Mouse (Mus musculus): ENCODE measurements around the gene Galnt18. TPM values are rescaled to one million over a fixed set of nuclear protein-coding genes. Genes with fewer than 3 reads are reported as not detected.

Galnt18 gene
- polyA plus RNA-seq, 1 experiment from 2014 or later, result 20.9 TPM

DNA sequence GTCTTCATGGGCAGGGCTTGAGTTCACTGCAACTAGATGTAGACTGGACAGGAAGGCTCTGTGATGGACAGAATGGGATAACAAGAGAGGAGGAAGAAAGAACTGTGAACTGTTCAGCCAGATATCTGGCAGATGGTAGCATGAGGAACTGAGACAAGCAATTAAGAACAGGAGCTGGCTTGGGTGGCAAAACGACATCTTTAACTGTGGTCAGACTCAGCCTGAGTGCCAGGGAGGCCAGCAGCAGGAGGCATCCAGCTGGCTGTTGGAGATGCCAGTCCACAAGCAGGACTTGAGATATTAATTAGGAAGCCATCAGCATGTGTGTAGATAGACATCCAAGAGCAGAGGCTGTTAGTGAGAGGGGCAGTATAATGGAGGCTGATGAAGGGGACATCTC lies 262.9 kb downstream of the Galnt18 start:
- WGBS, result 68% methylated on average over 1 of the region's 1 CpGs

DNA sequence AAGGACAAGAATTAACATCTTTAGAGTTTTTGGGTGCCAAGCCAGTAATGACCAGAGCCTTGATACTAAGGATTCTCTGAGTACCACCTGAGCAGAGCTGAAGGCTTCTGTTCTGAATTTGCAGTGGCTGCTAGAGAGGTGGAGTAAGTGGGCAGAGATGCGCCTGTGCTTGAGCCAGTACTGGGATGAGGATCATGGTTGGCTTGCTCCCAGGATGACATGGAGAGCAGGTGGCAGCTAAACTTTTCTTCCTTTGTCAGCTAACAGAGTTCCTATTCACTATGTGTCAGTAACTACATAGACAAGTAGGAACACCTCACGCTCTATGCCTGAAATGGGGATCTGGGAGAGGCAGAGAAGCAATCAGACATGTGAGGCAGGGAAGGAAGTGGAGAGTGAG lies 264.3 kb downstream of the Galnt18 start:
- WGBS, result 73% methylated on average over 2 of the region's 2 CpGs
- H3K4me3 ChIP-seq (ENCODE audit: low read length), result no peak overlapping the region
- no peak overlapping the region for H3K27ac ChIP-seq (ENCODE audit: low read depth, low read length)
- no peaks in the 10 kb centered on the region for H3K36me3 ChIP-seq (ENCODE audit: control insufficient read depth, insufficient read depth, low read length)
- no peaks in the 10 kb centered on the region for H3K9me3 ChIP-seq (ENCODE audit: control insufficient read depth, low read length)
- no peaks in the 10 kb centered on the region for H3K4me1 ChIP-seq (ENCODE audit: control insufficient read depth, insufficient read depth, low read depth, low read length)
- no peak overlapping the region for H3K9ac ChIP-seq (ENCODE audit: low read depth, low read length)
- H3K27me3 ChIP-seq (replicated peaks; ENCODE audit: control insufficient read depth, insufficient read depth, low read length), result no peaks in the 10 kb centered on the region
- H3K4me2 ChIP-seq (ENCODE audit: low read length), result no peak overlapping the region
- no peak for ATAC-seq

More for the DNA sequence above, 262.9 kb downstream of the Galnt18 start:
- no peak overlapping the region for H3K4me2 ChIP-seq (ENCODE audit: low read length)
- no peaks in the 10 kb centered on the region for H3K27me3 ChIP-seq (replicated peaks; ENCODE audit: control insufficient read depth, insufficient read depth, low read length)
- no peaks in the 10 kb centered on the region for H3K36me3 ChIP-seq (ENCODE audit: control insufficient read depth, insufficient read depth, low read length)
- H3K9ac ChIP-seq (ENCODE audit: low read depth, low read length), result no peak overlapping the region
- H3K27ac ChIP-seq (ENCODE audit: low read depth, low read length), result no peak overlapping the region
- H3K4me1 ChIP-seq (ENCODE audit: control insufficient read depth, insufficient read depth, low read depth, low read length), result no peaks in the 10 kb centered on the region
- ATAC-seq, result no peak
- H3K4me3 ChIP-seq (ENCODE audit: low read length), result no peak overlapping the region
- no peaks in the 10 kb centered on the region for H3K9me3 ChIP-seq (ENCODE audit: control insufficient read depth, low read length)

DNA sequence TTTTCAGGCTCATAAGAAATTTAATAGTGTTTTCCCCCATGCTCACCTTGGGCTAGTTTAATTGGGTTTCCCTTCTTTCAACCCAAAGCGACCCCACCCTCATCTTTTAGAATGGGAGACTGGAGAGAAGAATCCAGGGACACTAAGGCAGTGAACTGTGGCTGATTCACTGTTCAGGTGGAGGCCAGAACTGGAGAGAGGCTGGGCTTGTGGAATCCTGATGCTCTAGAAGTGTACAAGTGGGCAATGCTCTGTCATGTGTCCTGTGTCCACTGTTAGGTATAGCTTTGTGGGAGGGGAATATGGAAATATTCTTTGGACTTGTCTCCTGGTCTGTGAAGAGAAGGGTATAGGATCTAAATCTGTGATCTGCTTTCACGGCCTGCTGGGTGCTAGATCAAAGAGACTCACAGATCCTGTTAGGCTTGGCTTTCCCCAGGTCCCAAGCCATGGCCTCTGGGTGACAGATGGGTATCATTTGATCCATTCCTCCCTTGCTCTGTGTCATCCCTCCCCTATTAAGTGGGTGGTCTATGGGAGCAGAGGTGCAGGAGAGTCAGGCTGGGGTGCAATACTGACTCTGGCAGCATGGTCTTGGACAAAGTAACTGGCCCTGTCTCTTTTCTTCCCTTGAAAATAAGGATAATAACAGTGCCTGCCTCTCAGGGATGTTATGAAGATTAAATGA lies 270.5 kb downstream of the Galnt18 start:
- no peak; the same call in 1 of the 2 replicates for ATAC-seq
- no peak overlapping the region for H3K27ac ChIP-seq (ENCODE audit: low read depth, low read length)
- 83% methylated on average over 2 of the region's 2 CpGs for WGBS
- H3K4me2 ChIP-seq (ENCODE audit: low read length), result no peak overlapping the region
- no peaks in the 10 kb centered on the region for H3K9me3 ChIP-seq (ENCODE audit: control insufficient read depth, low read length)
- H3K4me3 ChIP-seq (ENCODE audit: low read length), result no peak overlapping the region
- H3K4me1 ChIP-seq (ENCODE audit: control insufficient read depth, insufficient read depth, low read depth, low read length), result no peaks in the 10 kb centered on the region
- no peaks in the 10 kb centered on the region for H3K27me3 ChIP-seq (replicated peaks; ENCODE audit: control insufficient read depth, insufficient read depth, low read length)
- no peak overlapping the region for H3K9ac ChIP-seq (ENCODE audit: low read depth, low read length)
- no peaks in the 10 kb centered on the region for H3K36me3 ChIP-seq (ENCODE audit: control insufficient read depth, insufficient read depth, low read length)

DNA sequence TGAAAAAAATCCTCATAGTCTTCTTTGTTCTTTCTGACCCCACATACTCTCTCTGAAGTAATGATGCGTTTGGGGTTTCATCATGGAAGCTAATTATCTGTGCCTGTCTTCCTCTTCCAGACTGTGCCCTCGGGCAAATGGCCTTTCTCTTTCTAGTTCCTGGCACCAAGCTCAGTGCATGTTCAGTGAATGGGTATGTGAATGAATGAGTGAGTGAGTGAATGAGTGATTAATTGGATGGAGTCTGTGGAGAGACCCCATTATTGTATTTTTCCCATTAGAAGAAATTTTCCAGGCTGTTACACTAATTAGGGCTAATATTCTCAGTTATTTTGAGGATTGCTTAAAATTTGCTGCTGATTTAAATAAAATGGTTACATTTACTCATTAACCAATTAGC lies 279.2 kb downstream of the Galnt18 start:
- no peak overlapping the region for H3K4me3 ChIP-seq (ENCODE audit: low read length)
- no peak overlapping the region for H3K27ac ChIP-seq (ENCODE audit: low read depth, low read length)
- H3K9me3 ChIP-seq (ENCODE audit: control insufficient read depth, low read length), result no peaks in the 10 kb centered on the region
- no peak overlapping the region for H3K4me2 ChIP-seq (ENCODE audit: low read length)
- ATAC-seq, result no peak
- H3K4me1 ChIP-seq (ENCODE audit: control insufficient read depth, insufficient read depth, low read depth, low read length), result no peaks in the 10 kb centered on the region
- 61% methylated on average over 2 of the region's 2 CpGs for WGBS
- no peak overlapping the region for H3K9ac ChIP-seq (ENCODE audit: low read depth, low read length)
- no peaks in the 10 kb centered on the region for H3K36me3 ChIP-seq (ENCODE audit: control insufficient read depth, insufficient read depth, low read length)
- no peaks in the 10 kb centered on the region for H3K27me3 ChIP-seq (replicated peaks; ENCODE audit: control insufficient read depth, insufficient read depth, low read length)

DNA sequence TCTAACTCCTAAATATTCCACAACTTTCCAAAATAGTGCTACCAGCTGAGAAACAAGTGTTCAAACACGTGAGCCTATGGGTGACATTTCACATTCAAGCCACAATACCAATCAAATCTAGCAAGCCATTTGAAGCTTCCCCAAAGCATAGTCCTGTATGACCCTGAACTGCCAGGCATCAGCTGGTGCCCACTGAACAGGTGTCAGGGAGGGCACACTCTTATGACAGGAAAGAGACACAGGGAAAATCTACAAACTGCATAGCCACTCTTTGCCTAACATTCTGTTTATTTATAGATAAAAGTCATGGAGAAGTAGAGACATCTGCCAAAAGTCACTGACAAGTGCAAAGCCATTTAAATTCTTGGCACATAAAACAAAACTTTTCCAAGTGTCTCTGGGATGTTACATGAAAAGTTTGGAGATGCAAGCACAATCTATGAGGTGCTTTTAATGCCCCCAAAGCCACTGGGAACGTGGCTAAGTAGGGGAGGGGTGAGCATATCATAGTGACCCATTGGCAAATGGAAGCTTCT lies 280.5 kb downstream of the Galnt18 start:
- no peak overlapping the region for H3K9ac ChIP-seq (ENCODE audit: low read depth, low read length)
- no peaks in the 10 kb centered on the region for H3K36me3 ChIP-seq (ENCODE audit: control insufficient read depth, insufficient read depth, low read length)
- 74% methylated on average over 2 of the region's 2 CpGs for WGBS
- H3K27me3 ChIP-seq (replicated peaks; ENCODE audit: control insufficient read depth, insufficient read depth, low read length), result no peaks in the 10 kb centered on the region
- no peak overlapping the region for H3K4me3 ChIP-seq (ENCODE audit: low read length)
- no peak for ATAC-seq
- H3K4me2 ChIP-seq (ENCODE audit: low read length), result no peak overlapping the region
- H3K4me1 ChIP-seq (ENCODE audit: control insufficient read depth, insufficient read depth, low read depth, low read length), result no peaks in the 10 kb centered on the region
- H3K27ac ChIP-seq (ENCODE audit: low read depth, low read length), result no peak overlapping the region
- no peaks in the 10 kb centered on the region for H3K9me3 ChIP-seq (ENCODE audit: control insufficient read depth, low read length)

DNA sequence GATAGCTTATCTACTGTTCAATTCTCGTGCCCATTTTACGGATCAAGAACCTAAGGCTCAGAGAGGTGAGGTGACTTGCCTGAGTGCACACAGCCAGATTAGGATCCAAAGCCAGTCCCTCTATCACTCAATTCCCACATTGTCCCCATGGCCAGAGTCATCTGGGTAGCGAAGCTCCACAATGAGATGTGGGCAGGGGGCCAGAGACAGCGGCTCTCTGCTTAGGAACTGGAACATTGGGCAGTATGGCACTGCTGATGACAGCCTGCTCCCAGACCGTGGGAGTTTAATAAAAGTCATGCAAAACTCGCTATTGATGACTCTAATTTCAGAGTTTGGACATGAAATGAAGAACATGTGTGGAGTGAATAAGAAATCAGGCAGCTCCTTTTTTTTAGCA lies 282.6 kb downstream of the Galnt18 start:
- H3K36me3 ChIP-seq (ENCODE audit: control insufficient read depth, insufficient read depth, low read length), result no peaks in the 10 kb centered on the region
- H3K9ac ChIP-seq (ENCODE audit: low read depth, low read length), result no peak overlapping the region
- 65% methylated on average over 6 of the region's 6 CpGs for WGBS
- H3K4me3 ChIP-seq (ENCODE audit: low read length), result no peak overlapping the region
- no peaks in the 10 kb centered on the region for H3K4me1 ChIP-seq (ENCODE audit: control insufficient read depth, insufficient read depth, low read depth, low read length)
- H3K9me3 ChIP-seq (ENCODE audit: control insufficient read depth, low read length), result no peaks in the 10 kb centered on the region
- ATAC-seq, result no peak
- no peak overlapping the region for H3K4me2 ChIP-seq (ENCODE audit: low read length)
- no peaks in the 10 kb centered on the region for H3K27me3 ChIP-seq (replicated peaks; ENCODE audit: control insufficient read depth, insufficient read depth, low read length)
- H3K27ac ChIP-seq (ENCODE audit: low read depth, low read length), result no peak overlapping the region

DNA sequence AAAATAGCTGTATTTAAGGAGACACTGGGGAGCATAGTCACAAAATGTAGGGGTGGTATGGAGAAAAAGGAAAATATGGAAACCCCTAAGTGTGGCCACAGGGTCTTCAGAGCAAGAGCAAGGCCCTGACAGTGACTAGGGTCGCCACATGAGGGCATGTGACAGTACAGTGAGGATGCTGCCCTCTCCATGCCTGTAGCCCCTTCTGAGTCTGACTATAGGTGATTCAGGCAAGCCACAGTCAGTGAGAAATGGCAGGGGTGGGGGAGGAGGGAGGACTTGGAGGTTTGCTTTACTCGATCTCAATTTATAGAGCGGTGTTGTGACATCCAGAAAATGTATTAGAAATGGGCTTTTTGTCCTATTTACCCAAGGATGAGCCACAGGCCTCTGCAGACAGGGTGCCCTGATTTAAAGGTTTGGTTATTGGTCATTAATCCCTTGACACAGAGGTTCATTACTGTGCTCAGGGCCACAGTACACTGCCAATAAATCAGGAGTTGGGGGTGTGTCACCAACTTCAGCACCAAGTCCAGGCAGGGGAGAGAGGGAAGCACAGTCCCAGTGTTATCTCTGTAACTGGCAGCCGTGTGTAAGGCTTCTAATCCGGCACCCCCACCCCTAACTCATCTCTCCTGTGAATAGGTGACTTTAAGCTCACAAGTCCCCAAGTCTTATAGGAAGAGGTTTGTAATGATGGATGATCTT lies 287.4 kb downstream of the Galnt18 start:
- no peak overlapping the region for H3K9ac ChIP-seq (ENCODE audit: low read depth, low read length)
- ATAC-seq, result no peak
- WGBS, result 73% methylated on average over 5 of the region's 5 CpGs
- H3K4me3 ChIP-seq (ENCODE audit: low read length), result no peak overlapping the region
- H3K27ac ChIP-seq (ENCODE audit: low read depth, low read length), result no peak overlapping the region
- H3K27me3 ChIP-seq (replicated peaks; ENCODE audit: control insufficient read depth, insufficient read depth, low read length), result no peaks in the 10 kb centered on the region
- no peaks in the 10 kb centered on the region for H3K4me1 ChIP-seq (ENCODE audit: control insufficient read depth, insufficient read depth, low read depth, low read length)
- no peak overlapping the region for H3K4me2 ChIP-seq (ENCODE audit: low read length)
- H3K9me3 ChIP-seq (ENCODE audit: control insufficient read depth, low read length), result no peaks in the 10 kb centered on the region
- H3K36me3 ChIP-seq (ENCODE audit: control insufficient read depth, insufficient read depth, low read length), result no peaks in the 10 kb centered on the region

DNA sequence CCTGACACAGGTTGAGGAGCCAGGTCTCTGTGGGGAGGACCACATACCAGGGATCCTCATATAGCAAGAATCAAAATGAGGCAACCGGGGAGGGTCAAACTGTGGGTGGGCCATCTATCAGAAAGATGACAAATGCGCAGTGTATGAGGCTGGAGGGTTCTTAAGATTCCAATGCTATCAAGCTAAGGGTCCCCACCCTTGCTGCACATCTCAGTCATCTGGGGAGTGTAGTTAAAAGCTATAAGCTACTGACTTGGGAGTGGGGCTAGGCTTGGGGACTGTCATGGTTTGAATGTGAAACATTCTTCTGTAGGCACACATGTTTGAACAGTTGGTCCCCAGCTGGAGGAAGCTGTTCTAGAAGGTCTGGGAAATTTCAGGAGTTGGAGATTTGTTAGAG lies 288.2 kb downstream of the Galnt18 start:
- no peak overlapping the region for H3K9ac ChIP-seq (ENCODE audit: low read depth, low read length)
- no peak for ATAC-seq
- WGBS, result 94% methylated on average over 2 of the region's 2 CpGs
- no peak overlapping the region for H3K4me2 ChIP-seq (ENCODE audit: low read length)
- H3K9me3 ChIP-seq (ENCODE audit: control insufficient read depth, low read length), result no peaks in the 10 kb centered on the region
- H3K36me3 ChIP-seq (ENCODE audit: control insufficient read depth, insufficient read depth, low read length), result no peaks in the 10 kb centered on the region
- no peaks in the 10 kb centered on the region for H3K27me3 ChIP-seq (replicated peaks; ENCODE audit: control insufficient read depth, insufficient read depth, low read length)
- H3K27ac ChIP-seq (ENCODE audit: low read depth, low read length), result no peak overlapping the region
- no peak overlapping the region for H3K4me3 ChIP-seq (ENCODE audit: low read length)
- H3K4me1 ChIP-seq (ENCODE audit: control insufficient read depth, insufficient read depth, low read depth, low read length), result no peaks in the 10 kb centered on the region

DNA sequence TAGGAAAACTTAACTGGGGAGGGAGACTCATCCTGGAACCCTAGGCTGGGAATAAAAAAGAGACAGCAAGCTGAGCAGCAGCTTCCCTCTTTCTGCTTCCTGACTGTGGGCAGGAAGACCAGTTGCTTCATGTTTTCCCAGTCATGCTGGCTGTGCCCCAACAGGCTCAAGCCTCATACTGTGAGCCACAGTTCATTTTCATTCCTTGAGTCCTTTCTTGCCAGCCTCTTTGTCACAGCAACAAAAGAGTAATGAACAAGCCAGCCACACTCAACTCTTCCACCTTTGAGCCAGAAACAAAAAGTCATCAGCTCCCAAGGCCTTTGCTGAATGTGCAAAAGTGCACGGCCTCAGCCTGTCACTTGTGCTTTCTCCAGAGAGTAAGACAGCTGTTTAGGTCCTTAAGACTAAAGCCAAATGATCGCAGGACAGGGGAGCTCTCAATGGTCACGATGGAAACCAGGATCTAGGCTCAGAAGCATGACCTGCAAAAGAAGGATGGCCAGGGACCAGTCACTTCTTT lies 292.9 kb downstream of the Galnt18 start:
- Histone ChIP-seq H3K27me3 (replicated peaks; ENCODE audit: control insufficient read depth, insufficient read depth, low read length) (no peaks in the 10 kb centered on the region), H3K27ac (ENCODE audit: low read depth, low read length) (no peak overlapping the region), H3K9me3 (ENCODE audit: control insufficient read depth, low read length) (no peaks in the 10 kb centered on the region), H3K9ac (ENCODE audit: low read depth, low read length) (no peak overlapping the region), H3K36me3 (ENCODE audit: control insufficient read depth, insufficient read depth, low read length) (no peaks in the 10 kb centered on the region), H3K4me1 (ENCODE audit: control insufficient read depth, insufficient read depth, low read depth, low read length) (peaks cover 3% of the 10 kb centered on the region), H3K4me3 (ENCODE audit: low read length) (no peak overlapping the region), H3K4me2 (ENCODE audit: low read length) (no peak overlapping the region)
- WGBS, result 33% methylated on average over 3 of the region's 3 CpGs
- ATAC-seq, result no peak
